Mouse (Mus musculus) cerebellum, adult 2 months (tissue): ENCODE measurements at regions not wholly inside any gene's neighbourhood (a gene's known extent, or its start where the extent isn't known, plus 50 kb on each side); places are given as distances from the start of the nearest gene placed in this dataset.

ENCODE experiments used
- DNase-seq, 2 experiments: peaks; one replicate each; pipeline ENCODE4 v3.0.0; 2021
- H3K27ac ChIP-seq: fragments of 200-500 bp; 2 replicates; pipeline ENCODE4 v1.5.1; 2012; ENCODE audit warnings: low read length, control low read depth, inconsistent platforms; ENCODE audit not compliant: insufficient read depth
- H3K27me3 ChIP-seq: fragments of 200-500 bp; 2 replicates; pipeline ENCODE4 v1.6.1; 2012; ENCODE audit warnings: inconsistent platforms, mild to moderate bottlenecking, low read length, moderate library complexity; ENCODE audit not compliant: control insufficient read depth, insufficient read depth
- H3K4me1 ChIP-seq: fragments of 200-500 bp; 2 replicates; pipeline ENCODE4 v1.6.1; 2011; ENCODE audit warnings: low read length; ENCODE audit not compliant: control insufficient read depth, insufficient read depth
- H3K4me3 ChIP-seq: fragments of 200-500 bp; replicated peaks from 2 replicates; pipeline ENCODE3; 2011; ENCODE audit warnings: mild to moderate bottlenecking, low read depth, low read length, control low read depth; ENCODE audit not compliant: insufficient read depth
- CTCF ChIP-seq: fragments of 200-500 bp; IDR thresholded peaks from 2 replicates; pipeline ENCODE4 v1.5.1; 2011; ENCODE audit warnings: low read depth, mild to moderate bottlenecking, control low read depth, low read length, moderate library complexity, borderline replicate concordance; ENCODE audit not compliant: insufficient read depth
- POLR2A ChIP-seq: fragments of 200-500 bp; IDR thresholded peaks from 2 replicates; pipeline ENCODE4 v1.6.1; 2011; ENCODE audit warnings: low read length, control low read depth, borderline replicate concordance; ENCODE audit not compliant: insufficient read depth
- WGBS: fragments of 180-500 bp; shearing (Covaris S2); methylation state at CpG from one replicate; pipeline ENCODE4 v1.1.7; 2018; 5-methylcytosine and 5-hydroxymethylcytosine counted together

DNA sequence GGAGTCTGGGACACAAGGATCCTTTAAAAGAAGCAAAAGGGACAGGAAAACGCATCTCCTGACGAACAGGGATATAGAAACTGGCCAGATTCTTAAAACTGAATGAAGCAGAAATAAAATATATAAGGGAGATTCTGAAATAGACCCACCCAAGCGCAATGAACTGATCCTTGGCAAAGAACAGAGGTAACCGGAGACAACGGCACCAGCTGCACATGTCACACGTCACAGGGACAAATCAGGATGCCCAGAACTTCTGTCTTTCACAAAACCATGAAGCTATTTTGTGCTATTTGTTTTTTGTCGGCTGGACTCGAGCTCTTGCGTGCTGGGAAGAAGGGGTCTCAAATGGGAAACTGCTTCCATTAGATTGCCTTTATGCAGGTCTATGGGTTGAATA is 189.3 kb upstream of the A430005L14Rik start:
- Histone ChIP-seq H3K4me3 (no peak overlapping the region), H3K27me3 (no peaks in the 10 kb centered on the region; the same call in none of the 2 replicates), H3K4me1 (no peaks in the 10 kb centered on the region), H3K27ac (no peak overlapping the region)
- TF ChIP-seq CTCF (no peak), POLR2A (no peak)
- DNase-seq: no peak
- WGBS: 12% methylated on average over 9 of the region's 9 CpGs

GRCm38 (mm10) chr4:153768350-153768749 is 188.7 kb upstream of the A430005L14Rik start:
- Histone ChIP-seq H3K4me3 (no peak overlapping the region), H3K27ac (no peak overlapping the region), H3K4me1 (no peaks in the 10 kb centered on the region), H3K27me3 (no peaks in the 10 kb centered on the region; the same call in none of the 2 replicates)
- 78% methylated on average over 3 of the region's 3 CpGs for WGBS
- DNase-seq: no peak
- no peak for TF ChIP-seq POLR2A

GRCm38 (mm10) chr4:153770675-153771074 is 186.4 kb upstream of the A430005L14Rik start:
- 55% methylated on average over 5 of the region's 5 CpGs for WGBS
- TF ChIP-seq POLR2A (no peak), CTCF (no peak)
- DNase-seq: no peak
- no peaks in the 10 kb centered on the region; the same call in none of the 2 replicates for H3K27me3 ChIP-seq
- H3K4me3 ChIP-seq: no peak overlapping the region
- H3K4me1 ChIP-seq: no peaks in the 10 kb centered on the region
- no peak overlapping the region for H3K27ac ChIP-seq

- DNase-seq: no peak
- no peak overlapping the region for H3K27ac ChIP-seq
- peaks cover 9% of the 10 kb centered on the region for H3K4me1 ChIP-seq
- no peaks in the 10 kb centered on the region for H3K27me3 ChIP-seq
- no peak for TF ChIP-seq CTCF
- no peak for TF ChIP-seq POLR2A
- 88% methylated on average over 2 of the region's 2 CpGs for WGBS
- H3K4me3 ChIP-seq: no peak overlapping the region
Measured at GRCm38 (mm10) chr4:153780501-153780900, 176.5 kb upstream of the A430005L14Rik start.

- Histone ChIP-seq H3K27me3 (no peaks in the 10 kb centered on the region), H3K27ac (no peak overlapping the region), H3K4me3 (no peak overlapping the region), H3K4me1 (peaks cover 9% of the 10 kb centered on the region)
- DNase-seq: peak; percentile 35 to 65
- TF ChIP-seq CTCF (no peak), POLR2A (no peak)
- 18% methylated on average over 7 of the region's 7 CpGs for WGBS
Measured at GRCm38 (mm10) chr4:153781271-153781670, 175.8 kb upstream of the A430005L14Rik start.

DNA sequence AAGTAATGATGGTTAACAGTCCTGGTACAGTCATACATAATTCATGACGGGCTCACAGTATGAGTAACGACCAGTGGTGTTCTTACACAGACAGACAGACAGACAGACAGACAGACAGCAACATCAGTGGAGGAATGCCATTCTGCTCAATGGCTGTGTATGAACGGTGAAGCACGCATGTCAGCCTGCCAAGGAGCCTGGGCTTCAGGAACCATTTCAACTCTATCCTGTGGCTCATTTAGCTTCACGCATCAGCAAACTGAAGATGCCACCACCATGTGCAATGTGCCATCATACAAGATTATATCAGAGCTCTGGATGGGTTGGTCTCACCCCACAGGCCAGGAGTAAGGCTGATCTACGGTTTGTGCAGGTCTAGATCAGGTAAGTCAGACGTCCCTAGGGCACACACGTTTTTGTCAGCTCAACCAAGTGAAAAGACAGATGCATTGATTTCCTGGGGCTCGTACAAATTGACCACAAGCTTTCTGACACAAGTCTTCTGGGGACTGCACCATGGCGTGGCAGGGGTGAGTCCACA is 175.0 kb upstream of the A430005L14Rik start:
- 67% methylated on average over 10 of the region's 10 CpGs for WGBS
- H3K27me3 ChIP-seq: no peaks in the 10 kb centered on the region
- TF ChIP-seq POLR2A (no peak), CTCF (no peak)
- DNase-seq: no peak
- H3K27ac ChIP-seq: no peak overlapping the region
- no peak overlapping the region for H3K4me3 ChIP-seq
- H3K4me1 ChIP-seq: peaks cover 9% of the 10 kb centered on the region

DNA sequence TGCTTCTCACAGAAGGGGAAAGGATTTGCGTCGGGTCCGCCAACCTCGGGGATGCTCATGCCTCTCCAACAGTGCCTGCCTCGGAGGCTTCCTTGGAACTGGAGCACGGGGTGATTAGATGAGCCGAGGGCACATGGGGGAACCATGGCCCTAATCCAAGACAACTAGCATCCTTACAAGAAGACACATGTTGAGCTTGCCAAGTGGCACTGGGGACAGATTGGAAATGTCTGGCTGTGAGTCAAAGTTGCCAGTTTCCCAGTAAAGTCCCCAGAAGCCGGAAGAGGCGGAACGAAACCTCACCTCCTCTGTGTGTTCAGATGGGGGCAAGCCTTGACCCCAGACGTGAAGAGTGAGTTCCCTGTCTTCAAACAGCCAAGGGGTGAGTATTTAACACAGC is 172.6 kb upstream of the A430005L14Rik start:
- Histone ChIP-seq H3K27me3 (no peaks in the 10 kb centered on the region), H3K27ac (no peak overlapping the region), H3K4me3 (no peak overlapping the region), H3K4me1 (peaks cover 9% of the 10 kb centered on the region)
- WGBS: 9% methylated on average over 11 of the region's 11 CpGs
- TF ChIP-seq CTCF: no peak
- no peak for TF ChIP-seq POLR2A
- peak in 1 of 2 experiments; percentile 23 for DNase-seq

DNA sequence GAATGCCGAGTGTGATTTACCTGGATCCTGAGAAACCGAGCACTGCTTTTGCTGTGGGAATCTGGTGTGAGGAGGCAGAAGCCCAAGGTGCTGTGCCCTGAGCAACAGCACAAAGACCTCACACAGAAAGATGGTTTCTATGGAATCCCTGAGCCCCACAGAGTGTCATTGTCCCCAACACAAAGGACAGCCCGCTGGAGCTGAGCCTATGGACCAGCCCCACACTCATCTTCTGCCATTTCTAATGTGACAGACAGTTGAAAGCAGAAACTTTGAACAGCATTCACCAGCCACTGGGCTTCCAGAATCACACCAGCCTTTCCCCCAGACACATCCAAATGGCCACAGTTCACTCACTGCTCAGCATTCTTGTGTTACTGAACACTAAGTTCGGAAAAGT is 171.5 kb upstream of the A430005L14Rik start:
- no peak for TF ChIP-seq POLR2A
- WGBS: 77% methylated on average over 4 of the region's 4 CpGs
- no peak overlapping the region for H3K4me3 ChIP-seq
- no peak for DNase-seq
- H3K4me1 ChIP-seq: peaks cover 9% of the 10 kb centered on the region
- no peaks in the 10 kb centered on the region for H3K27me3 ChIP-seq
- no peak overlapping the region for H3K27ac ChIP-seq
